Mouse (Mus musculus): ENCODE measurements at regions not wholly inside any gene's neighbourhood (a gene's known extent, or its start where the extent isn't known, plus 50 kb on each side); places are given as distances from the start of the nearest gene placed in this dataset.
A peak's percentile ranks its signal among the peaks of the same experiment; 100 is the strongest.

DNA sequence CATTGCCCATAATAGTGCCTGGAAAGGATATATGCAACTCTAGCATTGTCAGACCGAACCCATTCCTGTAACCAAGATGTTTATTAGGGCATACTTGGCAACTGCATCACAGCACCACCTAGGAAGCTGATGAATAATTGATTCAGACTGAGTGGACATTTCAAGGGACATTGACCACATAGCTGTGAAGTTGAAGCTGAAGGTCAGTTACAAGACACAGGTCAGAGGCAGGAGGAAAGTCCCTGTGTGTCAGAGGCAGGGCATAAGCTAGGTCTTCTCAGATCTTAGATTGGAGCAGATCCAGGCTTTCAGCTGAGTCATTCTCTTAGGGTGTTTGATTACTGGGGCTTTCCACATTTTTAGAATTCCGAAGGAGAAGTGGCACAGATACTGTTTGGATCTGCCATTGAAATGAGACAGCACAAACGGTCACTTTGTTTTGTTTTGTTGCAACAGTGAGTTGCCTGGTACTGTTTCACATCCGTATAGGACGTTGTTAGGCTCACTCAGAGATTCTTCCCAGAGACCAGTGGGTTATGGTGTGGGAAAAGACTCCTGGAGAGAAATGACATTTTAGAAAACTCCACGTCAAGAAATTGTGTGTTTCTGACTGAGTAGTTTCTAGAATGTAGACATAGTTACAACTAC lies 2055.2 kb upstream of the 5930422O12Rik start:
- WGBS = 61% methylated on average over 6 of the region's 6 CpGs
- H3K36me3 ChIP-seq (ENCODE audit: control insufficient read depth, insufficient read depth, low read length) = no peaks in the 10 kb centered on the region
- no peaks in the 10 kb centered on the region for H3K27me3 ChIP-seq (ENCODE audit: control insufficient read depth, insufficient read depth, low read length)
- no peak for ATAC-seq (ENCODE audit: insufficient read depth, low FRiP score)
- H3K4me2 ChIP-seq (ENCODE audit: low read depth, low read length) = no peak overlapping the region
- H3K4me1 ChIP-seq (ENCODE audit: control insufficient read depth, insufficient read depth, low read length) = no peaks in the 10 kb centered on the region
- H3K4me3 ChIP-seq (replicated peaks; ENCODE audit: low read length) = no peak overlapping the region
- no peak overlapping the region for H3K27ac ChIP-seq (ENCODE audit: low read length)
- H3K9ac ChIP-seq (ENCODE audit: low read length) = no peak overlapping the region
- H3K9me3 ChIP-seq (replicated peaks; ENCODE audit: control insufficient read depth, low read length) = no peaks in the 10 kb centered on the region

- 35% methylated on average over 2 of the region's 2 CpGs for WGBS
- Histone ChIP-seq H3K9me3 (replicated peaks; ENCODE audit: control insufficient read depth, low read length) (no peaks in the 10 kb centered on the region), H3K27ac (ENCODE audit: low read length) (no peak overlapping the region), H3K9ac (ENCODE audit: low read length) (no peak overlapping the region), H3K36me3 (ENCODE audit: control insufficient read depth, insufficient read depth, low read length) (no peaks in the 10 kb centered on the region), H3K4me3 (replicated peaks; ENCODE audit: low read length) (no peak overlapping the region), H3K4me2 (ENCODE audit: low read depth, low read length) (no peak overlapping the region), H3K4me1 (ENCODE audit: control insufficient read depth, insufficient read depth, low read length) (no peaks in the 10 kb centered on the region), H3K27me3 (ENCODE audit: control insufficient read depth, insufficient read depth, low read length) (no peaks in the 10 kb centered on the region)
- ATAC-seq (ENCODE audit: insufficient read depth, low FRiP score) = no peak
These were observed 2050.7 kb upstream of the 5930422O12Rik start for GRCm38 (mm10) chr8:31377698-31378334.

DNA sequence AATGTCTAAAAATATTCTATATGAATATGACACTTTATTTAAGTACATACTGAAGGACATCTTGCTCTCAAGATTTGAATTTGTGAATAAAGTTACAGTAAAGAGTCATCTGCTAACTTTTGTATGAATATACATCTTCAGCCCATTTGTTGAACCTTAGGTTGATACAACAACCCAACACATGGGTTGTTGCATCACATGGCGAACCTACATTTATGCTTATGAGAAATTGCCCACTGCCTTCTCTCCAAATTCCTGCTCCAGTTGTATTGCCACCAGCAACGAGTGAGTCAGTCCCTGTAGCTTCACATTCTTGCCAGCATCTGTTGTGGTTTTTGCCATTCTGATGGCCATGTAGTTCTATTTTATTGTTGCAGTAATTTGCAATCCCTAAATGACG lies 2023.7 kb upstream of the 5930422O12Rik start:
- Histone ChIP-seq H3K36me3 (ENCODE audit: control insufficient read depth, insufficient read depth, low read length) (no peaks in the 10 kb centered on the region), H3K4me3 (replicated peaks; ENCODE audit: low read length) (no peak overlapping the region), H3K9me3 (replicated peaks; ENCODE audit: control insufficient read depth, low read length) (no peaks in the 10 kb centered on the region), H3K4me2 (ENCODE audit: low read depth, low read length) (no peak overlapping the region), H3K27ac (ENCODE audit: low read length) (no peak overlapping the region), H3K9ac (ENCODE audit: low read length) (no peak overlapping the region), H3K27me3 (ENCODE audit: control insufficient read depth, insufficient read depth, low read length) (no peaks in the 10 kb centered on the region), H3K4me1 (ENCODE audit: control insufficient read depth, insufficient read depth, low read length) (no peaks in the 10 kb centered on the region)
- no peak for ATAC-seq (ENCODE audit: insufficient read depth, low FRiP score)
- WGBS = 87% methylated on average over 3 of the region's 3 CpGs

DNA sequence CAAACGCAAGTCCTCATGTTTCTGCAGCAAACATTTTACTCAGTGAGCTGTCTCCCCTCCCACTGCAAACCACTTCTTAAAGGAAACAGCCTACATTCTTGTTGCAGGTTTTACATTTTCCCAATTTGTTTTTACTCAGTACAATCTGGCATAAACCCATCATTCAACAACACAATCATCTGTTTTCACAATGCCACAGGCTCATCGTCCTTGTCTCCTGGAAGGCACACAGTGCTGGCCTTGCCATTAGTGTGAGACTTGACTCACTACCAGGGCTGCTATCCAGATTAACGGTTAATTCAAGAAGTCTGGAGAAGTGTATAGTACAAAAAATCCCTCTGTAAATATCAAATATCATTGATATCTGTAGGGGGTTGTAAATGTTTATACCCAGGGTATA lies 2006.3 kb upstream of the 5930422O12Rik start:
- Histone ChIP-seq H3K27me3 (ENCODE audit: control insufficient read depth, insufficient read depth, low read length) (no peaks in the 10 kb centered on the region), H3K9me3 (replicated peaks; ENCODE audit: control insufficient read depth, low read length) (no peaks in the 10 kb centered on the region), H3K27ac (ENCODE audit: low read length) (no peak overlapping the region), H3K4me1 (ENCODE audit: control insufficient read depth, insufficient read depth, low read length) (no peaks in the 10 kb centered on the region), H3K9ac (ENCODE audit: low read length) (no peak overlapping the region), H3K4me2 (ENCODE audit: low read depth, low read length) (no peak overlapping the region), H3K36me3 (ENCODE audit: control insufficient read depth, insufficient read depth, low read length) (no peaks in the 10 kb centered on the region), H3K4me3 (replicated peaks; ENCODE audit: low read length) (no peak overlapping the region)
- ATAC-seq (ENCODE audit: insufficient read depth, low FRiP score) = no peak
- WGBS = 57% methylated on average over 3 of the region's 3 CpGs

DNA sequence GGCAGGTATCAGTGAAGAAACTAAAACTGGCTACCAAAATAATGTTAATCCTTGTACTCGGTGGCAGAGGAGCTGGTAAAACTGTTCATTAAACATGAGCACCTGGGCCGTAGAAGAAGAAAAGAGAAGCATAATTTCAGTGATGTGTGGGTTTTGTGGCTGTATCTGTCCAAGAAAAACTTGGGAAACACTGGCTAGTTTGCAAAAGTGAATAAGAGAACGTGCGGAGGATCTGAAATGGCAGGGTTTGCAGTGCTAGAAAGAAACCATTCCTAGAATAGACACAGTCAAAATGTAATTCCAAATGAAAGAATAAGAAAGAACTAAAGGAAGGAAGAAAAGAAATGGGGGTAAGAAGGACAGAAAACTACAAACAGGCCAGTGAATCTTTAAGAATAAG lies 2000.8 kb upstream of the 5930422O12Rik start:
- Histone ChIP-seq H3K27ac (ENCODE audit: low read length) (no peak overlapping the region), H3K4me1 (ENCODE audit: control insufficient read depth, insufficient read depth, low read length) (no peaks in the 10 kb centered on the region), H3K9me3 (replicated peaks; ENCODE audit: control insufficient read depth, low read length) (no peaks in the 10 kb centered on the region), H3K36me3 (ENCODE audit: control insufficient read depth, insufficient read depth, low read length) (no peaks in the 10 kb centered on the region), H3K4me3 (replicated peaks; ENCODE audit: low read length) (no peak overlapping the region), H3K9ac (ENCODE audit: low read length) (no peak overlapping the region), H3K27me3 (ENCODE audit: control insufficient read depth, insufficient read depth, low read length) (no peaks in the 10 kb centered on the region), H3K4me2 (ENCODE audit: low read depth, low read length) (no peak overlapping the region)
- no peak for ATAC-seq (ENCODE audit: insufficient read depth, low FRiP score)
- 87% methylated on average over 4 of the region's 4 CpGs for WGBS

DNA sequence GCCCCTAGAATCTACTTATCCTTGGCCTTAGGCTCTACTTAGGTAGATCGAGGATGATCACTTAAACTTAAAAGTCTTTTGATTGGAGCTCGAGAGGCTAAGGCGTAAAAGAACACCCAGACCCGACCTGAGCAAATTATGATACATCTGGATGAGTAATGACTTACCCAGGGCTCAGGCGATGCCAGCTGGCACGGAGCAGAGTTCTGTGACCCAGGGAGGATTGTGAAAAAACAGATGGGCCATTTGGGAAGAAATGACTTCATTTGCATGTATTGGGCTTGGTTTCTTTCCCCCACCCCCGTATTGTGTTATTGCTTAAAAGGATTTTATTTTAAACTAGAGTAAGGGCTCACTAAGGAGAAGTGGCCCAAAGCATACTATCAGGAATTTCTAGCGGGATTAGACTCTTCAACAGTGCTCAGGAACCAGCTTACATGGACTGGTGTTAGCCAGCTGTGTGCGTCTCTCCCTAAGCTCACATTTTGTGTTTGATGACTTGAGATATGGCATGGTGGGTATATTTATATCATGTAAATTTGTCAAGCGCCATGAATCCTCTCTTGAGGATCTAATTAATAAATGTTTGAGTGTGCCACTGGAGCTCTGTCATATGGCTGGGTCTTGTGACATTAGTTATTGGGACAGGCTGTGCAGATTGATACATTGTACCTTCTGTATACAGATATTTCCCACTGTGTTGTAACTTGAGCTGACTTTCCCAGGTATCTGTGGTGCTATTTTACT lies 1991.9 kb upstream of the 5930422O12Rik start:
- Histone ChIP-seq H3K9ac (ENCODE audit: low read length) (no peak overlapping the region), H3K27ac (ENCODE audit: low read length) (no peak overlapping the region), H3K4me1 (ENCODE audit: control insufficient read depth, insufficient read depth, low read length) (no peaks in the 10 kb centered on the region), H3K9me3 (replicated peaks; ENCODE audit: control insufficient read depth, low read length) (no peaks in the 10 kb centered on the region), H3K4me3 (replicated peaks; ENCODE audit: low read length) (no peak overlapping the region), H3K36me3 (ENCODE audit: control insufficient read depth, insufficient read depth, low read length) (no peaks in the 10 kb centered on the region), H3K27me3 (ENCODE audit: control insufficient read depth, insufficient read depth, low read length) (no peaks in the 10 kb centered on the region), H3K4me2 (ENCODE audit: low read depth, low read length) (no peak overlapping the region)
- no peak for ATAC-seq (ENCODE audit: insufficient read depth, low FRiP score)
- WGBS = 75% methylated on average over 10 of the region's 10 CpGs

DNA sequence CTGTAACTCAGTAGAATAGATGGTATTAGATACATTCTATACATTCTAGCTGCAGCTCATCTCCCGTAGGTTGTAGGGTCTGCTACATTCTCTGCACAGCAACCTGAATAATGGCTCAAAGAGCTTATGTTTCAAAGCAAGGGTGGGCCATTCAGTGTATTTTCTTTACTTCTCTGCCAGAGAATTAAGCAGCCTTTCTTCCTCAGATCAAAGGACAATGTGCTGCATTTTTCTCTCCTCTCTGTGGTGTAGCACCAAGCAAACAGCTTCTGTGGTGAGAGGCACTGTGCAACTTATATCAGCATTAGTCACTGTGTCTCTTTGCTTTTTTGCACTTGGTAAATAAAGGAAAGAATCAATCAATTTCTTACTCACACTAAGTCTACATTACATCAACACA lies 1983.7 kb upstream of the 5930422O12Rik start:
- 24% methylated on average over 1 of the region's 1 CpGs for WGBS
- peak; percentile 93 for ATAC-seq (ENCODE audit: insufficient read depth, low FRiP score)

GRCm38 (mm10) chr8:31447984-31448383 lies 1980.5 kb upstream of the 5930422O12Rik start:
- Histone ChIP-seq H3K4me1 (ENCODE audit: control insufficient read depth, insufficient read depth, low read length) (0 out of 2 replicates have a peak, but pooled peaks cover 2% of the 10 kb centered on the region), H3K9me3 (replicated peaks; ENCODE audit: control insufficient read depth, low read length) (no peaks in the 10 kb centered on the region), H3K9ac (ENCODE audit: low read length) (no peak overlapping the region), H3K4me2 (ENCODE audit: low read depth, low read length) (no peak overlapping the region), H3K27me3 (ENCODE audit: control insufficient read depth, insufficient read depth, low read length) (no peaks in the 10 kb centered on the region), H3K4me3 (replicated peaks; ENCODE audit: low read length) (no peak overlapping the region), H3K36me3 (ENCODE audit: control insufficient read depth, insufficient read depth, low read length) (no peaks in the 10 kb centered on the region), H3K27ac (ENCODE audit: low read length) (no peak overlapping the region)
- no peak for ATAC-seq (ENCODE audit: insufficient read depth, low FRiP score)
- WGBS = 65% methylated on average over 2 of the region's 2 CpGs

More for the DNA sequence above, 1983.7 kb upstream of the 5930422O12Rik start:
- Histone ChIP-seq H3K27me3 (ENCODE audit: control insufficient read depth, insufficient read depth, low read length) (no peaks in the 10 kb centered on the region), H3K4me3 (replicated peaks; ENCODE audit: low read length) (no peak overlapping the region), H3K4me2 (ENCODE audit: low read depth, low read length) (no peak overlapping the region), H3K4me1 (ENCODE audit: control insufficient read depth, insufficient read depth, low read length) (0 out of 2 replicates have a peak, but pooled peaks cover 2% of the 10 kb centered on the region), H3K36me3 (ENCODE audit: control insufficient read depth, insufficient read depth, low read length) (no peaks in the 10 kb centered on the region), H3K9ac (ENCODE audit: low read length) (no peak overlapping the region), H3K9me3 (replicated peaks; ENCODE audit: control insufficient read depth, low read length) (no peaks in the 10 kb centered on the region), H3K27ac (ENCODE audit: low read length) (no peak overlapping the region)

GRCm38 (mm10) chr8:31454736-31455391 lies 1973.6 kb upstream of the 5930422O12Rik start:
- 74% methylated on average over 16 of the region's 16 CpGs for WGBS
- no peak overlapping the region for H3K9ac ChIP-seq (ENCODE audit: low read length)
- ATAC-seq (ENCODE audit: insufficient read depth, low FRiP score) = no peak
- no peaks in the 10 kb centered on the region for H3K27me3 ChIP-seq (ENCODE audit: control insufficient read depth, insufficient read depth, low read length)
- H3K9me3 ChIP-seq (replicated peaks; ENCODE audit: control insufficient read depth, low read length) = no peaks in the 10 kb centered on the region
- no peaks in the 10 kb centered on the region for H3K4me1 ChIP-seq (ENCODE audit: control insufficient read depth, insufficient read depth, low read length)
- no peak overlapping the region for H3K27ac ChIP-seq (ENCODE audit: low read length)
- no peaks in the 10 kb centered on the region for H3K36me3 ChIP-seq (ENCODE audit: control insufficient read depth, insufficient read depth, low read length)
- no peak overlapping the region for H3K4me2 ChIP-seq (ENCODE audit: low read depth, low read length)
- H3K4me3 ChIP-seq (replicated peaks; ENCODE audit: low read length) = no peak overlapping the region

Data from stomach, embryonic 16.5 days (tissue).